In the genomic region with DNA sequence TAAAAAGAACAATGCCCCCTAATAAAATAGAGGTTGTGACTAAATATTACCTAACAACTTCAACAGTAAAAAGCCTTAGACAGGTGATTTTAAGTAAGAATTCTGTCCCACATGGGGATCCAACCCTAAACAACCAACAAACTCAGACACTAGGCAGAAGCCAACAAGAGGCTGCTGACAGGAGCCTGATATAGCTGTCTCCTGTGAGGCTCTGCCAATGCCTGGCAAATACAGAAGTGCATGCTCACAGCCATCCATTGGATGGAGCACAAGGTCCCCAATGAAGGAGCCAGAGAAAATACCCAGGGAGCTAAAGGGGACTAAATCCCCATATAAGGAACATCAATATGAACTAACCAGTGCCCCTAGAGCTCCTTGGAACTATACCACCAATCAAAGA, we compare ENCODE assay signal across 32 mouse cellular contexts. TPM values are rescaled to one million over a fixed set of nuclear protein-coding genes. Genes with fewer than 3 reads are reported as not detected.
"Had no signal": no experiment of that assay in that cellular context is flagged by ENCODE, and none has a peak within 500 bp of the region (broad histone marks: within the 10 kb centered on the region; RNA-seq: fewer than 3 reads in every experiment).

No protein-coding gene starts in this region.

RNA-seq across cellular contexts. Expression of gene Olfr1118, which starts 13.4 kb away (rescaled TPM):
- total RNA-seq: gastrocnemius, adult 2 months; gastrocnemius, postnatal 10 days; gastrocnemius, postnatal 25 days; gastrocnemius, postnatal 4 days; granulocyte monocyte progenitor cell, adult 5-6 weeks; heart, postnatal 36 days; layer of hippocampus, adult 2 months; layer of hippocampus, postnatal 10 days; layer of hippocampus, postnatal 25 days; left cerebral cortex, adult 2 months; left cerebral cortex, postnatal 14 days; left cerebral cortex, postnatal 36 days had no signal
- polyA plus RNA-seq: frontal cortex, adult 2 months; heart, embryonic 12.5 days; heart, embryonic 14.5 days; heart, embryonic 16.5 days; hindbrain, embryonic 10.5 days; hindbrain, embryonic 12.5 days; hindbrain, embryonic 14.5 days; hindbrain, embryonic 16.5 days; inflammation-experienced regulatory T-cells, adult 6 months; intestine, embryonic 15.5 days; intestine, postnatal 0 days; kidney, embryonic 14.5 days; kidney, embryonic 16.5 days; limb, embryonic 10.5 days; limb, embryonic 12.5 days; limb, embryonic 14.5 days; liver, embryonic 11.5 days; liver, embryonic 13.5 days; liver, embryonic 15.5 days; liver, postnatal 0 days had no signal

RNA-seq across cellular contexts. Expression of gene Olfr1116, which starts 26.6 kb away (rescaled TPM):
- total RNA-seq: gastrocnemius, adult 2 months; gastrocnemius, postnatal 10 days; gastrocnemius, postnatal 25 days; gastrocnemius, postnatal 4 days; granulocyte monocyte progenitor cell, adult 5-6 weeks; heart, postnatal 36 days; layer of hippocampus, adult 2 months; layer of hippocampus, postnatal 10 days; layer of hippocampus, postnatal 25 days; left cerebral cortex, adult 2 months; left cerebral cortex, postnatal 14 days; left cerebral cortex, postnatal 36 days had no signal
- polyA plus RNA-seq: frontal cortex, adult 2 months; heart, embryonic 12.5 days; heart, embryonic 14.5 days; heart, embryonic 16.5 days; hindbrain, embryonic 10.5 days; hindbrain, embryonic 12.5 days; hindbrain, embryonic 14.5 days; hindbrain, embryonic 16.5 days; intestine, embryonic 15.5 days; intestine, postnatal 0 days; kidney, embryonic 14.5 days; kidney, embryonic 16.5 days; limb, embryonic 10.5 days; limb, embryonic 12.5 days; limb, embryonic 14.5 days; liver, embryonic 11.5 days; liver, embryonic 13.5 days; liver, embryonic 15.5 days; liver, postnatal 0 days had no signal

RNA-seq across cellular contexts. Expression of gene Olfr1115, which starts 46.2 kb away (rescaled TPM):
- total RNA-seq: gastrocnemius, adult 2 months; gastrocnemius, postnatal 10 days; gastrocnemius, postnatal 25 days; gastrocnemius, postnatal 4 days; granulocyte monocyte progenitor cell, adult 5-6 weeks; heart, postnatal 36 days; layer of hippocampus, adult 2 months; layer of hippocampus, postnatal 10 days; layer of hippocampus, postnatal 25 days; left cerebral cortex, adult 2 months; left cerebral cortex, postnatal 14 days; left cerebral cortex, postnatal 36 days had no signal
- polyA plus RNA-seq: frontal cortex, adult 2 months; heart, embryonic 12.5 days; heart, embryonic 14.5 days; heart, embryonic 16.5 days; hindbrain, embryonic 10.5 days; hindbrain, embryonic 12.5 days; hindbrain, embryonic 14.5 days; hindbrain, embryonic 16.5 days; inflammation-experienced regulatory T-cells, adult 6 months; intestine, embryonic 15.5 days; intestine, postnatal 0 days; kidney, embryonic 14.5 days; kidney, embryonic 16.5 days; limb, embryonic 10.5 days; limb, embryonic 12.5 days; limb, embryonic 14.5 days; liver, embryonic 11.5 days; liver, embryonic 13.5 days; liver, embryonic 15.5 days; liver, postnatal 0 days had no signal
